Mouse (Mus musculus) regulatory T cell (primary cell): ENCODE data around the gene Creb5.

Experiments
- in situ Hi-C: fragments of 300-600 bp; cut with MboI, MseI; formaldehyde crosslinking; loops from one replicate; pipeline ENCODE4 v1.15.1; 2025; ENCODE audit warnings: high pct_unique_total_duplicates

The Creb5 gene

DNA sequence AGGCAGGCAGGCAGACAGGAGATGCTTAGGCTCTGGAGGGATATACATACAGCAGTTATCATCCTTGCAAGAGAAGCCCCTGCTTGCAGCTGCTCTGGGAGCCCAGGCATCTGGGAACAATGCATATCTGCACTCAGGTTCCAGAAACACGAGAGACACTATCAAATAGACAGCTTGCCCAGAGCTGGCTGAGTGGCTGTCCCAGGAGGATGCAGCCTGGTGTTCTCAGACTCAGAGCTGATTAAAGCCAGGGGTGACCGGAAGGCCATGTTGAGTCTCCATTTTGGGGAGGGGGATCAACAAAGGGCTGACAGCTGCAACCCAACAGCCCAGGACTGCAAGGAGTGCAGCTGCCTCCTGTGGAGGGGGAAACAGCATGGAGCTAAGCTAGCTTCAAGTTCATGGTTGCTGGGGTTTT is 258.4 kb downstream of the Creb5 start:
- in situ Hi-C loops: no loop called here

DNA sequence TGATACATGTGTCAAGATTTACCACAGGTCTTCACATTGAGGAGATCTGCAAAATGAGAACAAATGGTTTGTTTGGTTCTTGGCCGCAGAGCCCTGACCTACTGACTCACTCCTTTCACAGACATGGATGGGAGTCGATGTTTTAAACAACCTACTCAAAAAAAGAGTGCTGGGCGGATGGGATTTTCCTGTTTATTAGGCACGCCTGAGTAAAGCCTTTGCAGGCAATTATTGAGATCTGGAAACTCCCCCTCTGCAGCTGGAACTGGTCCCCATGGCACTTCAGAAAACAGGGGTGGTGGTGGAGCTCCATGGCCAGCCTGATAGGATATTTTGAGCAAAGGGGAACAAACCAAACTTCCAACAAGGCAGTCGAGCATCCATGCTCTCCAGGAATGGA is 258.9 kb downstream of the Creb5 start:
- in situ Hi-C loops: no loop called here

DNA sequence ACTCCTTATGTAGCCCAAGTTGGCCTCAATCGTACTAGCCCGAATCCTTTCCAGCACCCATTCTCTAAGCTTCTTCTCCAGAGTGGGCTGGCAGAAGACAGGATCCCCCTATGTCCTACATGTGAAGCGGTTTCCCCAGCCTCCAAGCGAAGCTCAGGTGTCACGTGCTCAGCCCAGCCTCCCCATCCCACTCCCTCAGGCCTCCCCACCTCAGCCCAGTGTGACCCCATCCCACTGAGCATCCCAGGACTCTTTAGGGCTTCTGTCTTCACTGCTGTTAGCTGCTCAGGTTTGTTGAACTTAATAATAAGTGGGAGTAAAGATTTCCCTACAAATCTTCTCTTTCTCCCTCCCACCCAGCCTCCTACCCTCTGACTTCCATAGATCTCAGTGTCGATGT is 261.2 kb downstream of the Creb5 start:
- in situ Hi-C loops: no loop called here

DNA sequence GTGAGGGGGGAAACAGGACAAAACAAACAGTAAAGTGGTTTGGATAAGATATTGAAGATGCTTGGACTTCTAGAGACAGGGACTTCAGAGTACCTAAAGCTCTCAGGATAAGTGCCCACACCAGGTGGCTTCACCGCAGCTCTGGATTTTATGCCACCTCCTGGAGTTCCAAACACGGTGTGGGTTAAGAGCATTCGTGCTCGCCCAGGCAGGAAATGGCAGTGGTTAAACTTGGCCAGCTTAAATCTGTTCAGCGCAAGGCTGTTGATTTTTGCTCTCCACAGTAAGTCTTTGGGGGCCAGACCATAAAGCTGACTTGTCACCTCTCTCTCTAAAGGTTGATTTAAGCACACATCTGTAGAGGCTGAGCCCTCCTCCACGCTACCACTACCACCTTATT is 262.3 kb downstream of the Creb5 start:
- in situ Hi-C loops: no loop called here

DNA sequence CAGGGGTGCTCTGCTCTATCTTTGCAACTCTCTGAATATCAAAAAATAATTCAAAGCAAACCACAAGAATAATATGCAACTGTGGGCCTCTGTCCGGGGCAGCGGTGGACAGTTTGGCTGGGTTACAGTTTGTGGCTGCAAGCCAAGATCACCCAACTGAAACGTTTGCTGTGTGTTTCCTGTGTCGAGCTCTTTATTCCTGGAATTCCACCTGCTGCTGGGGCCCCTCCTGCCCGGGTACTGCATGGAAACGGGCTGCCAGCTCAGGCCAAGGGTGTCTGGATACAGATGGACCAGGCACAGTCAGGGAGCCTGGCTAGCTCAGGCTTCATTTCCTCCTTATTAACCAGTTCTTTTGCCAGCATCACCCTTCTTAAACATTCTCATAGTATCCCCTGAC is 269.0 kb downstream of the Creb5 start:
- in situ Hi-C loops: no loop called here

DNA sequence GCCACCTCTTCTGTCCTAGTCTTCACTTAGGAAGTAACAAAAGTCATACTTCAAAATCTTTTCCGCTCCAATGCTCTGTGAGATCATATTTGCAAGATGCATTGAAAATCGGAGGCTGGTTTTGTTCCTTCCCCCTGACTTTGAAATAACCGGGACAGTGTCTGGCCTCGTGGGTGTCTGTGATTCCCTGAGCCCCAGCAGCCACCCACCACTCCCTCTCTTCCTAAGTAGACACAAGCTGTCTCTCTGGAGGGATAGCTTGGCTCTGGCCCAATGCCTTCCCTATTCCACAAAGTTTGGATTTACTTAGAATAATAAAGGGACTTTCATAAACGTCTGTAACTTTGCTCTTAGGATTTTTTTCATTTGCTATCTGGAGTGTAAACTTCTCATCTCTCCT is 273.9 kb downstream of the Creb5 start:
- in situ Hi-C loops: no loop called here

DNA sequence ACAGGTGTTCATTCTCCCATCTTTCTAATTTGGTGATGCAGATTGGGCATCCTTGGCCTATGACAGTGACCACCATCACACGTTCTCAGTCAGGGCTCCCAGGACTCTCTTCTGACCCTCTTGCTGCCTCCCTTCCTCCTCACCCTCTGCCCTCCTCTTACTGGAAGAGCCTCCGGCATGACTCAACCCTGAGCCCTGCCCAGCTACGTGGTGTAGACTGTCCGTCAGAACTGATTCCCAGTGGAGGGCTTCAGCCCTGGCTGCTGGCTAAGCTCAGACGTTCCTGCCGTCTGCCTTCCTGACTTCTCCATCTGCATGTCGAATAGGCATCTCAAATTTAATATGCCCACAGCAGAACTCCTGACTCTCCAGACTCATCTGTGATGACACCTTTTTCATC is 275.5 kb downstream of the Creb5 start:
- in situ Hi-C loops: no loop called here

DNA sequence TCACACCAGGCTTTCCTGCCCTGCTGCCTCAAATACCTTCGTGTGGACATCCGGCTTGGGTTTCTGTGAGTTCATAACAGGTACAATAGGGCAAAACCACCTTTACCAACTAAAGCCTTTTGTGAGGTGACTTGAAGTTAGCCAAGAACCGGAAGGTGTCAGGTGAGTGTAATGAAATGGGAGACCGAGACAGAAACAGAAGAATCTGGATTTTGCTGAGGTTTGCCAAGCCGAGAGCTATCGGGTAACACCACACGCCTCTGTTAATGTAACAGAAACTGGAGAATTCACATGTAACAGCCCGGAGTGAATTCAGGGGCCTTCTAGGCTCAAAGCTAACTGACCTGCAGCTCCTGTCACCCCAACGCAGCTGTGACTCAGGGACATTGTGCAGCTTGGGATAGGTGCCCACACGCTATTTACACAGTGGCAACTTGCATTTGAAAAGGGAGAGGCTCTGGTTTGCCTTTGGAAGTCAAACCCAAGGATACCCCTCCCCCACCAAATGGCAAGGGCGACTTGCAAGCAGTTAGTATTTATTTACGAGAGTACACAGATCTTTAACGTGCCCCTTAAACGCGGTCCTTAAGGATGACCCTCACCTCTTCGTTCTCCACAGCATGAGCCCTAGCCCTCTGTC is 276.6 kb downstream of the Creb5 start:
- in situ Hi-C loops: no loop called here

DNA sequence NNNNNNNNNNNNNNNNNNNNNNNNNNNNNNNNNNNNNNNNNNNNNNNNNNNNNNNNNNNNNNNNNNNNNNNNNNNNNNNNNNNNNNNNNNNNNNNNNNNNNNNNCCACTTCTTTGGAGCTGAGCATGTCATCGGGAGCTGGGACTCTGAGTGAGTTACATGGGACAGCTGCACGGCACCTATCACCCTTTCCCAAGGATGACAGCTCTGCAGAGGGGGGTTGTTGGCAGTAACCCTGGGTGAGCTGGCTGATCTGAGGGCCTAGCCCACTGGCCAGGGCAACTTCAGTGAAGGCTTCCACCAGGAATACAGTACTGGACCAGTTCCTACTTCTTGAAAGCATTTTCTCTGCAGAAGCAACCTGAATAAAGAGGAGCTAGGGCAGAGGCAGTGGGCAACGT is 282.4 kb downstream of the Creb5 start:
- in situ Hi-C loops: no loop called here

DNA sequence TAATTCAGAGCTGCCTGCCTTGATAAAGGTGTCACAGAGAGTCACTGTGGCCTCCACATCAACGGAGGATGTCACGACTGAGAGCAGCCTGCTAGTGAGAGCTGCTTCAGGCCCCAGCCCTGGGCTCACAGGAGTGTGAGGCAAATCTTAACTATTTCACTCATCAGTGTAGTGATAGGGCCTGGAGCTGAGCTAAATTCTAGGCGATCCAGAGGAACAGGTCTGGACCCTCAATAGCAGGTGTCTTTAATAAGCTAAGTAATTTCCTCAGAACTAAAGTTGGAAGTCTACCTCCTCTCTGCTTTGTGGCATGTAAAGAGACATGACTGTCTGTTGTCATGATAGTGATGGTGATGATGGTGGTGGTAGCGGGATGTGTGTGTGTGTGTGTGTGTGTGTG is 283.8 kb downstream of the Creb5 start:
- in situ Hi-C loops: no loop called here

DNA sequence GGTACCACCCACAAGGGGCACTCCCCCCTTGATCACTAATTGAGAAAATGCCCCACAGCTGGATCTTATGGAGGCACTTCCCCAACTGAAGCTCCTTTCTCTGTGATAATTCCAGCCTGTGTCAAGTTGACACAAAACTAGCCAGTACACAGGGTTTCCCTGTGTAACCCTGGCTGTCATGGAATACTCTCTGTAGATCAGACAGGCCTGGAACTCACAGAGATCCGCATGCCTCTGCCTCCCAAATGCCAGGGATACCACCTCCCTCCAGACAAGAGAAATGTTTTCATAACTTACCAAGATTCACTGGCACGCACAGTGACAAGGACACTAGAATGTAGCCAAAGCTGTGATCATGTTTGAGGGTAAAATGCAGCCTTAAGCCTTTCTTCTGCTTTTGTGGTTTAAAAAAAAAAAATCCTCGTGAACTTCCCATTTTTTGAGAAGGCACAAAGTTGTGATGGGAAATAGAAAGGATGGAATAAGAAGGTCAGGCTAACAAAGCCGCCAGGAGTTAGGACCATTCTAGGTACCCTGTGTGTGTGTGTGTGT is 284.6 kb downstream of the Creb5 start:
- in situ Hi-C loops: no loop called here

DNA sequence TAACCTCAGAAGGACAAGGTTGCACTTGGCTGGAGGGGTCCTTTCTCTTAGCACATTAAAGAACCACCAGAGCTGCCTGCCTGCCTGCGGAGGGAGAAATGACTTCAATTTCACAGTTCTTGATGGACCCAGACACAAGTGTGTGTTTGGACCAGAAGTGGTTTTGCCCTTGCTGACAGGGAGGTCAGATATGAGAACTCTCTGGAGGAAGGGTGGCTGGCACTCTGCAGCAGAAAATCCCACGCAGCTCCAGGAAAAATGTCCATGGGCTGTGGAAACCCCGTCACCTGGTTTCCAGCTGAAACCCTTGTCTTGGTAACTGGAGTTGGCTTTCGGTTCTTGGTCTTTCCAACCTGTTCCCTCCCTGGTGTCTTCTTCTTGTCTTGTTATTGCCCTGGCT is 285.4 kb downstream of the Creb5 start:
- in situ Hi-C loops: no loop called here

DNA sequence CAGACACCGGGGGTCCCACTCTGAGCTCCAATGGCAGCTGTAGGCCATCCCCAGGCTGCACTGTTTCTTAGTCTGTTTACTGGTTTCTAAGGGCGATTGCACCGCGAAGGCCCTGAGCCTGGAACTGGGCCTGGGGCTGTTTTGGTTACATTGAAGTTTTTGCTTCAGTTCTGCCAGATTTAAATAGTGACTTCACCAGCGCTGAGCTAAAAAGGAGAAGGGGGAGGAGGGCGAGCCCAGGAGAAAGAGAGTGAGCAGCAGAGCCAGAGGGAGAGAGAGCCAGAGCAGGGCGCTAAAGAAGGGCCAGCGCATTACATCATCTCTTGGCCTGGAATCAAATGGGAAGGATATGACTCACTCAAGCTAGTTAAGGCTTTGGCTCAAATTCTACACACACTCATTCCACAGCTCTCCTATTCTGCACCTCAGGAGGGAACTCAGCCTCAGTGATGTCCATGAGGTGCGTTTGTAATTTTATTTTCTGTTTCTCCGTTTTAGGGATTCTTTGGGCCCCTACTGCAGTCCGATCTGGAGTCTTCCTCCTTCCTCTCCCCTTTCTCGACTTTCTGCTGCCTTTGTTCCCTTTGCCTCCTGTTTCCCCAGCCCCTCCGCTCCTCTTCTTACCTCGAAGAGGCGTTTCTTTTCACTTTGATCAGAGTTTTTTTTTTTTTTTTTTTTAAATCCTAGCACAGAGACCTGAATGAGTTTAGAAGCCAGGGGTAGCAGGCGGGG is 286.1 kb downstream of the Creb5 start:
- in situ Hi-C loops: no loop called here

DNA sequence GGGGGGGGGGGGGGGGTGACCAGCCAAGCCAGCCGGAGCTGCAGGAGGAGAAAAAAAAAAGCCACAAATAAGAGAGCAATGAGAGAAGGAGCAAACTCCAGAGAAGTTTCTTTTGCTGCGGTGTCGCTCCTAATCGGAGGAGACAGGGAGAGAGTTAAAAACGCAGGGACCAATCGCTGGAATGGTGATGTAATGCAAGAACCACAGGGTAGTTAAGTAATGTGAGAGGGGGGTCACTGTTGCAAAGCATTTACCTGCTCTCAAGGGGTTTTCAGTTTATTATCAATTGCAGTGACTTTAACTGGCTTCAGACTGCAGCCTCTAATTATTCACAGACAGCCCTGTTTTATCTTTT is 286.6 kb downstream of the Creb5 start:
- in situ Hi-C loops: no loop called here

DNA sequence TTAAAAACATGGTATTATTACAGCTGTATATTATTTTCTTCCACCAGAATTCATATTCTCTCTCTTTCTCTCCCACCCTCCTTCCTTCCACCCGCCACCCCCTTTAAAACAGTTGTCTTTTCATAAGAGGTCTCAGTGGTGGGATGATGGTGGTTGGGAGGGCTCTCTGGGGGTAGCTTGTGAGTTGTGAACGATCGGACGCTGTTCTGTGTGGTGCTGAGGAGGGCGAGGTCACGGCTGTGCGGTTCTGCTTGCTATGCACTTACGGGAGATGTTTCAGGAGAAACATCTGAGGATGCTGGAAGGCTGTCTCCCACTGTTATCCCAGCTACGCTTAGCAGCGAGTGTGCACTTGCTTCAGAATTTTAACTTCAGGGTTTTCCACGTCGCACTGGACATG is 287.0 kb downstream of the Creb5 start:
- in situ Hi-C loops: no loop called here

DNA sequence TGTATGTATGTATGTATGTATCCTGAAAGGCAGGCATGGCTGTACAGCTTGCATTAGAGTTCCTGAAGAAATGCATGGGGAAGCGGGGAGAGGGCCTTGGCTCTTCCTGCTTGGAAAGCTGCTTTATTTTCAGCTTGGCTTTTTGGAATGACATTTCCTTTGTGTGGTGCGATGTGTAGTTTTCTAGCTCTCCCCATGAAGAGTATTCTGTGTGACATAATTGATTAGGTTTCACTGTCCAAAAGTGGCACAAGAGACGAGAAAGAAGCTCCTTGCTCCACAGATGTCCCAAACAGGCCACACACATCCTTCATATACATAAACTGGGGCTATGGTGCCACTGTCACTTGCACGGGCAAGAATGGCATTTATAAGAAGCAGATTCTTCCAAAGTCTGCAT is 288.1 kb downstream of the Creb5 start:
- in situ Hi-C loops: no loop called here

DNA sequence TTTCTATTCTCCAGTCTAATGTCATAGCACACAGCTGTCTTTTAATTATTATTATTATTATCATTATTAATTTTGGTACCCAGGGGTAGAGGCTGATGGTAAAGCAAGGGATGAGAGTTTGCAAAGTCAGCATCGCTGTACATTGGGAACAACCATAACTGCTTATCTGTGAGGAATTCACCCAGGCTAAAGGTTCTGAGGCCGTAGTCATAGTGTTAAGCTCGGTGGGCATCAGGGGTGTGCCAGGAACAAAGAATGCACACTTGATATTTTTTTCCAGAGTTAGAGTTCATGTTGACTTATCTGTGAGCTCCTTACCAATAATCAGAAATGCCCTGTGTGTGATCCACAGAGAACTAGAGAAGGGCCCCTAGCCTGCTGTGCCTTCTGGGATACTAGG is 288.8 kb downstream of the Creb5 start:
- in situ Hi-C loops: no loop called here

DNA sequence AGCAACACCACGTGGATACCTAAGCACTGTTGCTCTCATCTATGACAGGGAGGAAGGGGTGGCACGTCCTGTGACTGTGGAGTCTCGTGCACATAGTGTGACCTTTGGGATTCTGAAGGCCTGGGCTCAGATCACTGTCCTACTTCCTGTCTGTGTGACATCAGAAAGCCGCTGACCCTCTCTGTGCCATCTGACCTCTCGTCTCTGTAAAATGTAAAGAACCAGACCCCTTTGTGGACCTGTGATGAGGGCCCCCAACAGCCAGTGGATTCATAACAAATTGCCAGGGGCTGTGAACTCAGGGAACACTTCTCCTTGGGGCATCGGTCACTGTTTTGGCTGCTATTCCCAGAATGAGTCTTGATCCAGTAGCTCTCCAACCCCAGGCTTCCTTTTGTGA is 289.8 kb downstream of the Creb5 start:
- in situ Hi-C loops: no loop called here

DNA sequence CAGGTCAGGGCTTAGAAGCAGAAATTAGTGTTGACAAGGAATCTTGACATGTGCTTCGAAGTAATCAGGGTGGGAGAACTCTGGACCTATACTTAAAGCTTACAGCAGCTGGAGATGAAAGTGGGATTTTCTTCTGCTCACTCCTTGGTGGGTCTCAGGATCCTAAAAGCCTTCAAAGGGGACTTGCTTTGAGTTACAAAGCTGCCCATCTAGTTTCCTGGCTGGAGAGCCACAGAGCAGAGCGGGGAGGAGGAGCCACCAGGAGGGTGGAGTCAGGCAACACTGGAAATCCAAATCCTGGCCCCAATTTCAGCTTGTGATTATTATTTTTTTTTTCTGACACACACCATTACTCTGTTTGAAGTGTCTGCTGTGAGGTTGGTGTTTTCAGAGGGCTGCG is 290.7 kb downstream of the Creb5 start:
- in situ Hi-C loops: no loop called here

DNA sequence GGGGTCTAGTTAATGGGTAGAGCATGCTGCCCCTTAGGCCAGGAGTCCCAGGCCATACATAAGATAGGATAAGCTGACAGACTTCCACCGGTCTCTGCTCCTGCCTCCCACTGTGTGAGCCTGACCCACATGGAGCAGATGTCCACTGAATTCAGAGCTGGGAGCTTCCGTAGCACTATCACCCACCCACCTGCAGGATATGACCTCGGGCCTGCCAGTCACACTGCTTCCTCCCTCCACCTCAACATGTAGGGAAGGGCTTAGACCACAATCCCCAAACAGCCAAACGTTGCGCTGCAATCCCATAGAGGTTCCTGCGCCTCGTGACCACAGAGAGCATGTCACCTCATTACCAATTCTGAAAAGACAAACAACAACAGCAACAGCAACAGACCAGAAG is 293.3 kb downstream of the Creb5 start:
- in situ Hi-C loops: loop anchor here (10.0 kb wide), 1 partner anchor 996 kb away; no protein-coding TSS in a partner anchor

DNA sequence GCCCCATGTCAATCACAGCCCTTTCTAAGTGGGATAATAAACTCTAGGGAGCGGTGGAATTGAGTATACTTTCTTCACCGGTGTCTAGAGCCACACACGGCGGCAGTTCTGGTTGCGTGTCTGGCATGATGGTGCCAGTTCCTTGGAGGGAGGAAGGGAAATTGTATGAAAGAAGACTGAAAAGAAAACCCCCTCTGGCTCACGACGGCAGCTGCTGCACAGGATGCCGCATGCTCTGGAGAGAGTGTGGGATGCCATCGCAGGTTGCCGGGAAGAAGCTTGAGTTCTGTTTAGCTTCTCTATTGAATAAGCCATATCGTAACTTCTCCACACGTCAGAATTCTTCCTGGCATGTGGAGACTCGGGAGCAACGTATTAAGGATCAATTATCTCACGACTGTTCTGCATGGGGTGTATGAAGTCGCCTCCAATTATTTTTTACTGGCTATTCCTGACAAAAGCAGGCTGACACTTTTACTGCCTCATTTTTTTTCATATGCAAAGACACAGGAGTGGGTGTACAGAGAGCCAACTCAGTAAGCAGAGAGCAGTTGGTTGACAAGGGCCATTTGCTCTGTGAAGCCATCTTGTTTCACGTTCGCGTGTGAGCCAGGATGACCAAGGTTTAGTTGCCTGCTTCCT is 296.3 kb downstream of the Creb5 start:
- in situ Hi-C loops: loop anchor here (10.0 kb wide), 1 partner anchor 999 kb away; no protein-coding TSS in a partner anchor

DNA sequence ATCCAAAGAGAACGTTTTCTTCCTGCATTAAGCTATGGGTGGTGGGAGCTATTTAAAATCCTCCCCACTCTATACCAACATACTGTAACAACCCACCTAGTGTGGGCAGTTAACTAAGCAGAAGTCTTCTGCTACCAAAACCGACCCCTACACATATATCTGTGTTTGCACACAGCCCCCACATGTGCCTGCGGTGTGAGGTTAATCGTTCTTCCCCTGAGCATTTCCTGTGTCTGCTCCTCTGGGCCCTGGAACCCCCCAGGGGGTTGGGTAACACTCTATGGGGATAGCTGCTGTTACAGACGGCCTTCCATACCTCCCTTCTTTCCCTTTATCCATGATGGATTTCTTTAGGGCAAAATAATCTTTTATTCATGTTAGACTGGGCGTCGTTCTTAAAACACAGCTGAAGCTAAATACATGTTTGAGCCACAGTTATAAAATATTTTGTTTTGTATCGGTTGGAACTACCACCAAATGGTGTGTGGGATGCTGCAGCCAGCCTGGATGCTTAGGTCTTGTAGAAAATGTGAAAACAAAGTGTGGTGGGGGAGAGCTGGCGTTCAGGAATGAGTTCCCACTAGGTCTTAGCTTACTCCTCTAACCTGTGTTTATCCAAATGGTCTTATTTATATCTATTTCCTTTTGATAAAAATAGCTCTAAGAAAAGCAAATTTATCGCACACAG is 297.8 kb downstream of the Creb5 start:
- in situ Hi-C loops: loop anchor here (10.0 kb wide), 1 partner anchor 1000 kb away; no protein-coding TSS in a partner anchor
